Mouse (Mus musculus) neural tube, embryonic 12.5 days (tissue): ENCODE results near the gene Tmem11. TPM values are rescaled to one million over a fixed set of nuclear protein-coding genes. Genes with fewer than 3 reads are reported as not detected.
"Not testable (repeated sequence)": the region's sequence is repeated elsewhere in the genome, so short reads cannot be mapped to it uniquely, and the experiment has no call there.

ENCODE experiments used
- ATAC-seq: fragments of 200-750 bp; cut with Nextera tagmentation; 2 replicates; pipeline ENCODE4 v1.8.0; 2017; ENCODE audit warnings: low read depth, mild to moderate bottlenecking, moderate TSS enrichment, moderate library complexity; ENCODE audit not compliant: low FRiP score
- H3K27ac ChIP-seq: fragments of 300-500 bp; sonication (generic); 2 replicates; pipeline ENCODE4 v1.5.1; 2016
- H3K27me3 ChIP-seq: fragments of 300-500 bp; sonication (generic); replicated peaks from 2 replicates; pipeline ENCODE4 v1.6.1; 2016; ENCODE audit warnings: mild to moderate bottlenecking
- H3K36me3 ChIP-seq: fragments of 300-500 bp; sonication (generic); 2 replicates; pipeline ENCODE4 v1.6.1; 2016; ENCODE audit warnings: mild to moderate bottlenecking
- H3K4me1 ChIP-seq: fragments of 300-500 bp; sonication (generic); 2 replicates; pipeline ENCODE4 v1.6.1; 2016
- H3K4me2 ChIP-seq: fragments of 300-500 bp; sonication (generic); replicated peaks from 2 replicates; pipeline ENCODE4 v1.6.1; 2016; ENCODE audit warnings: mild to moderate bottlenecking
- H3K4me3 ChIP-seq: fragments of 300-500 bp; sonication (generic); 2 replicates; pipeline ENCODE4 v1.5.1; 2016
- H3K9ac ChIP-seq: fragments of 300-500 bp; sonication (generic); 2 replicates; pipeline ENCODE4 v1.6.1; 2016; ENCODE audit warnings: mild to moderate bottlenecking
- H3K9me3 ChIP-seq: fragments of 300-500 bp; sonication (generic); 2 replicates; pipeline ENCODE4 v1.6.1; 2016; ENCODE audit warnings: mild to moderate bottlenecking
- WGBS: fragments of 180-500 bp; shearing (Covaris S2); methylation state at CpG from one replicate; pipeline ENCODE4 v1.1.7; 2016; 5-methylcytosine and 5-hydroxymethylcytosine counted together
- polyA plus RNA-seq: library from polyadenylated mRNA; unstranded; fragments of >200 nt; fragmentation: Nextera tagmentation; extraction: Ambion mirVana; gene quantifications from 2 replicates; pipeline ENCODE4 v1.2.1, GENCODE M21; 2016

Tmem11 gene
- polyA plus RNA-seq, 1 experiment from 2014 or later: 53.0 TPM

DNA sequence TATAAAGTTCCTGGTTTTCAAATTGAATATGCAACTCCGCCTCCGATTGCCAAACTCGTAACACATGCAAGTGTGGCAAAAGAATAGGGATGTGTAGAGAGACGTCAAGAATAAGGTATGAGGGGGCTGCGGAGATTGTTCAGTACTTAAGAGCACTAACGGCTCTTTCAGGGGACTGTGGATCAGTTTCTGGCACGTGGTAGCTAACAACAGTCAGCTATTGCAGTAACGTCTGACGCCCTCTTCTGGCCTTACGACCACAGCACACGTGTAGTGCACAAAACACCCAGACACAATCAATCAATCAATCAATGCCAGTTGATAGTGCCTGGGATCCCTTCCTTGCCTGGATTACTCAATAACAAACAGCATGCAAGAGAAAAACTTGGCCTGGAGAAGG lies 351 bp upstream of the Tmem11 start:
- WGBS: 3% methylated on average over 11 of the region's 11 CpGs
- H3K4me1 ChIP-seq: peaks cover 24% of the 10 kb centered on the region
- ATAC-seq: peak; percentile 34; the same call in 1 of the 2 replicates

GRCm38 (mm10) chr11:60878056-60878612 lies 938 bp downstream of the Tmem11 start:
- H3K9ac ChIP-seq: peak overlapping the region; percentile 93
- peak overlapping the region; percentile 57; the same call in 1 of the 2 replicates for H3K27ac ChIP-seq
- under 1% methylated on average over 52 of the region's 52 CpGs for WGBS
- H3K9me3 ChIP-seq: no peaks in the 10 kb centered on the region
- peak; percentile 65 for ATAC-seq
- H3K4me2 ChIP-seq: peak overlapping the region; percentile 70
- H3K36me3 ChIP-seq: no peaks in the 10 kb centered on the region; the same call in 1 of the 2 replicates
- peaks cover 28% of the 10 kb centered on the region for H3K4me1 ChIP-seq
- no peaks in the 10 kb centered on the region for H3K27me3 ChIP-seq
- peak overlapping the region; percentile 99 for H3K4me3 ChIP-seq

More for the DNA sequence above, 351 bp upstream of the Tmem11 start:
- Histone ChIP-seq H3K36me3 (no peaks in the 10 kb centered on the region; the same call in 1 of the 2 replicates), H3K4me2 (peak overlapping the region; percentile 70), H3K27me3 (no peaks in the 10 kb centered on the region), H3K4me3 (peak overlapping the region; percentile 99), H3K9ac (peak overlapping the region; percentile 63), H3K9me3 (no peaks in the 10 kb centered on the region), H3K27ac (peak overlapping the region; percentile 68; the same call in 1 of the 2 replicates)

DNA sequence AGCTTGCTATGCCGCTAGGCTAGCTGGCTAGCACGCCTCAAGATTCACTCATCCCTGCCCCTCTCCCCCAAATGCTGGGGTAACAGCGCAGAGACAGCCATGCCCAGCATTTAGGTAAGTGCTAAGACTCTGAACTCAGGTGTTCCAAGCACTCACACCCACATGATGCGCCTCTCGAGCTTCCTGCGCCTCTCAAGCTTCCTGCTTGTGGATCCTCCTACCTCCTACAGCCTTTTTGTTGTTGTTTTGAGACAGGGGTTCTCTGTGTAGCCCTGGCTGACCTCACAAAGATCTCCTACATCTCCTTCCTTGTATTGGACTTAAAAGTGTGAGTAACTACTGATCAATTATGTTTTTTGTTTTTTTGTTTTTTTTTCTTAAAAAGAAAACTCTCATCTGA lies 6.0 kb downstream of the Tmem11 start:
- Histone ChIP-seq H3K4me1 (peaks cover 20% of the 10 kb centered on the region), H3K4me3 (no peak overlapping the region), H3K27ac (no peak overlapping the region), H3K9me3 (no peaks in the 10 kb centered on the region), H3K36me3 (no peaks in the 10 kb centered on the region; the same call in 1 of the 2 replicates), H3K27me3 (no peaks in the 10 kb centered on the region), H3K4me2 (no peak overlapping the region), H3K9ac (no peak overlapping the region)
- WGBS: 90% methylated on average over 6 of the region's 6 CpGs
- no peak for ATAC-seq

GRCm38 (mm10) chr11:60871409-60871808 lies 7.7 kb downstream of the Tmem11 start:
- Histone ChIP-seq H3K9ac (no peak overlapping the region), H3K9me3 (no peaks in the 10 kb centered on the region), H3K4me3 (no peak overlapping the region), H3K4me1 (peaks cover 12% of the 10 kb centered on the region; the same call in 1 of the 2 replicates), H3K36me3 (peaks cover 5% of the 10 kb centered on the region; the same call in 1 of the 2 replicates), H3K4me2 (no peak overlapping the region), H3K27ac (no peak overlapping the region), H3K27me3 (no peaks in the 10 kb centered on the region)
- no peak for ATAC-seq
- 79% methylated on average over 4 of the region's 4 CpGs for WGBS

- ATAC-seq, H3K4me3 ChIP-seq, H3K27me3 ChIP-seq, H3K4me1 ChIP-seq, H3K9ac ChIP-seq, H3K27ac ChIP-seq, H3K9me3 ChIP-seq, H3K4me2 ChIP-seq: not testable (repeated sequence)
- 95% methylated on average over 6 of the region's 6 CpGs for WGBS
- H3K36me3 ChIP-seq: peaks cover 15% of the 10 kb centered on the region
These were observed 9.6 kb downstream of the Tmem11 start for GRCm38 (mm10) chr11:60869471-60869870.

DNA sequence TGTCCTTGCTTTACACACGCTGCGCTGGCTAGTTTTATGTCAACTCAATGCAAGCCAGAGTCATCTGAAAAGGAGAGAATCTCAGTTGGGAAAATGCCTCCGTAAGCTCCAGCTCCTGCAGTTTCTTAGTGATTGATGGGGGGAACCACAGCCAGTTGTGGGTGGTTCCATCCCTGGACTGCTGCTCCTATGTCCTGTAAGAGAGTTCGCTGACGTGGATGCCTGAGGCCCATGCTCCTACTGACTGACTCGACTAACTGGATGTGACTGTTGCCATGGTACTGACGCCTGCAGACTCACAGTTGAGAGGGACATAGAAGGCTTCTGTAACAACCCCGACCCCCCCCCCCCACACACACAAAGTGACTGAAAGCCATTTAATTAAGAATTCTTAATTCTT lies 11.2 kb downstream of the Tmem11 start:
- Histone ChIP-seq H3K4me1 (peaks cover 9% of the 10 kb centered on the region; the same call in 1 of the 2 replicates), H3K36me3 (peaks cover 27% of the 10 kb centered on the region), H3K9ac (no peak overlapping the region), H3K4me3 (no peak overlapping the region), H3K27ac (no peak overlapping the region), H3K4me2 (no peak overlapping the region), H3K27me3 (no peaks in the 10 kb centered on the region), H3K9me3 (no peaks in the 10 kb centered on the region)
- 57% methylated on average over 8 of the region's 8 CpGs for WGBS
- ATAC-seq: no peak

DNA sequence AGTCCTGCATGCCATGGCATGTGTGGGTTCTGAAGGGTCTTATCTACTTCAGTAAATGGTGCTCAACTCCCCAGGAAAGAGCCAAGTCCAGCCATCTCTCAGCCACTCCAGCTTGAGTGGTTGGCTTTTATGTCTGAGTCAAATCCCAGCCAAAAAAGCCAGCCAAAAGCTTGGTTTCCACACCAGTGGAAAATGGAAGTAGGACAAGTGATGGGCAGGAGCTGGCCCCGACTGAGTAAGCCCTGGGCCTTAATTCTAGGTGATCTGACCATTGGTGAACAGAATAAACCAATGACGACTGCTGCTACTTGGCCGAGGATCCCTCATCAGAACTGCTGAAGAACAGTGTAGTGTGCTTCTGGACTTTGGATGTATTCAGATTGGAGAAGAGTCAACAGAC lies 11.6 kb downstream of the Tmem11 start:
- WGBS: 89% methylated on average over 3 of the region's 3 CpGs

GRCm38 (mm10) chr11:60866021-60866420 lies 13.1 kb downstream of the Tmem11 start:
- no peak overlapping the region for H3K27ac ChIP-seq
- H3K4me2 ChIP-seq: no peak overlapping the region
- ATAC-seq: no peak
- no peak overlapping the region for H3K4me3 ChIP-seq
- H3K9me3 ChIP-seq: no peaks in the 10 kb centered on the region
- 81% methylated on average over 2 of the region's 2 CpGs for WGBS
- H3K4me1 ChIP-seq: peaks cover 9% of the 10 kb centered on the region; the same call in 1 of the 2 replicates
- H3K9ac ChIP-seq: no peak overlapping the region
- peaks cover 41% of the 10 kb centered on the region for H3K36me3 ChIP-seq
- no peaks in the 10 kb centered on the region for H3K27me3 ChIP-seq

More for the DNA sequence above, 11.6 kb downstream of the Tmem11 start:
- no peaks in the 10 kb centered on the region for H3K9me3 ChIP-seq
- no peak for ATAC-seq
- no peak overlapping the region for H3K4me3 ChIP-seq
- no peak overlapping the region for H3K27ac ChIP-seq
- peaks cover 9% of the 10 kb centered on the region; the same call in 1 of the 2 replicates for H3K4me1 ChIP-seq
- H3K36me3 ChIP-seq: peaks cover 27% of the 10 kb centered on the region
- no peaks in the 10 kb centered on the region for H3K27me3 ChIP-seq
- no peak overlapping the region for H3K9ac ChIP-seq
- no peak overlapping the region for H3K4me2 ChIP-seq

- H3K36me3 ChIP-seq: peaks cover 41% of the 10 kb centered on the region
These were observed 14.2 kb downstream of the Tmem11 start for GRCm38 (mm10) chr11:60864916-60865315.

DNA sequence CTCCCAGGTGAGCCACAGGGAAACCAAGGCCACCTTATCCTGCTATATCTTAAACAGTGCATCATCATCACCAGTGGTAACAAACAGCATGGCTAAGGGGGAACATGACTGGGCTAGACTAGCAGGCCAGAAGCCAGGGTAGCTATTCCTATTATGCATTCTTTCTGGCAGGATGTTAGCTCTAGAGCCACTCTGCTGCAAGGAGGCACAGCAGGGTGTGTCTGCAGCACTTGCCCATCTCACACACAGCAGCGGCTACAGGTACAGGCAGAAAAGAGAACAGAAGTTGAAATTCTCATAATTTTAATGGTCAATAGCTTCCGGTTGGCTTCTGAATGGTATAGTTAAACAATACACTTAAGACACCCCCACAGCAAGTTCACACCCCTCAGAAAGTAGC lies 14.9 kb downstream of the Tmem11 start:
- Histone ChIP-seq H3K4me3 (no peak overlapping the region), H3K27me3 (no peaks in the 10 kb centered on the region), H3K27ac (no peak overlapping the region), H3K36me3 (peaks cover 41% of the 10 kb centered on the region), H3K9ac (no peak overlapping the region), H3K4me1 (peaks cover 9% of the 10 kb centered on the region; the same call in 1 of the 2 replicates), H3K4me2 (no peak overlapping the region), H3K9me3 (no peaks in the 10 kb centered on the region)
- ATAC-seq: no peak
- 93% methylated on average over 2 of the region's 2 CpGs for WGBS

More at GRCm38 (mm10) chr11:60864916-60865315, 14.2 kb downstream of the Tmem11 start:
- Histone ChIP-seq H3K4me3 (no peak overlapping the region), H3K4me1 (peaks cover 9% of the 10 kb centered on the region; the same call in 1 of the 2 replicates), H3K4me2 (no peak overlapping the region), H3K9ac (no peak overlapping the region), H3K9me3 (no peaks in the 10 kb centered on the region), H3K27ac (no peak overlapping the region), H3K27me3 (no peaks in the 10 kb centered on the region)
- no peak for ATAC-seq
- WGBS: 90% methylated on average over 14 of the region's 14 CpGs

- peaks cover 9% of the 10 kb centered on the region; the same call in 1 of the 2 replicates for H3K4me1 ChIP-seq
- no peaks in the 10 kb centered on the region for H3K9me3 ChIP-seq
- H3K4me3 ChIP-seq: no peak overlapping the region
- no peaks in the 10 kb centered on the region for H3K27me3 ChIP-seq
- 84% methylated on average over 4 of the region's 4 CpGs for WGBS
- no peak overlapping the region for H3K9ac ChIP-seq
- ATAC-seq: no peak
- H3K27ac ChIP-seq: no peak overlapping the region
- peaks cover 48% of the 10 kb centered on the region for H3K36me3 ChIP-seq
- no peak overlapping the region for H3K4me2 ChIP-seq
These were observed 15.9 kb downstream of the Tmem11 start for GRCm38 (mm10) chr11:60863196-60863595.

DNA sequence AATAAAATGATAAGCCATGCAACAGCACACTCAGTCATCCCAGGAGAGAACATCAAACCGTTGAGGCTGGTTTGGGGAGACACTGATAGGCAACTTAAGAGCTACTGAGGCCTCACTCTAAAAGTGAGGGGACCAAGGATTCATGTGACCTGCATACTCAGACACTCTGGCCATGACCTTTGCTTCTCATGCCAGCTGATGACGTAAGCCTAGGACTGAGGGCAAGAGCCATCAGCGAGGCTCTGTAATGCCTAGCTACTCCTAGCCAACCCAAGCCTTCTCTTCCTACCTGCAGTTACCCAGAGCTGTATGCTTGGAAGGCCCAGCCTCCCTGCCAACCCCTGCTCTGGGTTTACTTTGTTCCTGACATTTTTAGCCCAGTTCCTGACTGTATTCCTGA lies 17.1 kb downstream of the Tmem11 start:
- no peak for ATAC-seq
- 85% methylated on average over 3 of the region's 3 CpGs for WGBS
- no peak overlapping the region for H3K9ac ChIP-seq
- H3K4me2 ChIP-seq: no peak overlapping the region
- H3K4me1 ChIP-seq: peaks cover 4% of the 10 kb centered on the region; the same call in 1 of the 2 replicates
- peaks cover 51% of the 10 kb centered on the region for H3K36me3 ChIP-seq
- H3K27ac ChIP-seq: no peak overlapping the region
- no peaks in the 10 kb centered on the region for H3K27me3 ChIP-seq
- H3K4me3 ChIP-seq: no peak overlapping the region
- no peaks in the 10 kb centered on the region for H3K9me3 ChIP-seq

DNA sequence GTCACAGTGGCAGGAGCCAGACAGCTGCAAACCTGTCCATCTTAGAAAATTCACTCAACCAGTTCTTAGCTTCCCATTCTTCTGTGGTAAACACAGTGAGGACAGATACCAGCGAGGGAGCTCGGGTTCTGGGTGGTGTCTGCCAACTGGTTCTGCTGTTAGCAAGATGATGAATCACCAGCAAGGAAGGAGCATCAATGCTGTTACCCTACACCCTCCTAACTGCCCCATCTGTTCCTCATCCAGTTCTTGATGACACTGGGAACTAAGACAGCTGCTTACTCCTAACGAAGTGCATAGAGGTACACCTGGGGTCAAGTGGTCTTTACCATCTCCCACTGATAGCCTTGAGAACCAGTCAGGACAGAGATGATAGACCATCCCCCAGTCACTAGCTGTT lies 22.5 kb downstream of the Tmem11 start:
- H3K27me3 ChIP-seq: no peaks in the 10 kb centered on the region
- no peak for ATAC-seq
- no peak overlapping the region for H3K9ac ChIP-seq
- H3K4me3 ChIP-seq: no peak overlapping the region
- peaks cover 51% of the 10 kb centered on the region for H3K36me3 ChIP-seq
- no peak overlapping the region for H3K4me2 ChIP-seq
- no peaks in the 10 kb centered on the region for H3K4me1 ChIP-seq
- H3K27ac ChIP-seq: no peak overlapping the region
- 75% methylated on average over 3 of the region's 3 CpGs for WGBS
- H3K9me3 ChIP-seq: no peaks in the 10 kb centered on the region
